ENCODE assay signal across 9 mouse cellular contexts in the genomic region with DNA sequence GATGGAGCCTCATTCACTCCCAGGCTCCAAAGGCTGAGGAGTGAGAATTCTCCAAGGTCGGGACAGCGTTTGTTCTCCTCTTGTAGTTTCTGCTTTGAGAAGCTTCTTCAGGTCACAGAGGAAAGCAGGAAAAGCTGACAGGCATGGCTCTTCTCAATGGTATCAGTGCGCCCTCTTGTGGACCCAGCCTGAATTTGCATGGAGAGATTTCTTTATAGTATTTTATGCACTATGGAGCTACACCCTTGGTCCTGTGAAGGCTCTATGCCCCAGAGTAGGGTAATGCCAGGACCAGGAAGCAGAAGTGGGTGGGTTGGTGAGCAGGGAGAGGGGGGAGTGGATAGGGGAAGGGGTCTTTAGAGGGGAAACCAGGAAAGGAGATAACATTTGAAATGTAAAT. TPM values are rescaled to one million over a fixed set of nuclear protein-coding genes. Genes with fewer than 3 reads are reported as not detected.
DNase-seq lines count a peak whose midpoint lies in the region; ATAC-seq and TF ChIP-seq lines count a peak whose summit lies in the region.
"Had no signal": no experiment of that assay in that cellular context is flagged by ENCODE, and none has a peak within 500 bp of the region (broad histone marks: within the 10 kb centered on the region; RNA-seq: fewer than 3 reads in every experiment).

No protein-coding gene starts in this region.

- peak; percentile 50 to 65 (median 62) for TF ChIP-seq CTCF in MEL (IDR thresholded peaks at IDR 0.05 in 2 of 3, conservative IDR thresholded peaks at IDR 0.05 in 1 of 3; ENCODE audit: control insufficient read depth in 1 of 3, insufficient read depth in 1 of 3, low read depth in 2 of 3, low read length in 3 of 3, poor library complexity in 1 of 3, severe bottlenecking in 1 of 3)

- no peaks in the 10 kb centered on the region for H3K4me1 ChIP-seq in MEL (ENCODE audit: control insufficient read depth in 1 of 2, insufficient read depth in 2 of 2, low read length in 2 of 2)
- no peaks in the 10 kb centered on the region for H3K4me1 ChIP-seq in heart, embryonic 13.5 days
- H3K4me1 ChIP-seq: hindbrain, embryonic 15.5 days; stomach, embryonic 15.5 days had no signal

- no peaks in the 10 kb centered on the region for H3K79me2 ChIP-seq in MEL (ENCODE audit: control insufficient read depth, insufficient read depth, low read length, poor library complexity)

- H3K4me3 ChIP-seq in MEL (ENCODE audit: control insufficient read depth in 1 of 2, insufficient read depth in 1 of 2, low read depth in 2 of 2, low read length in 2 of 2): no peak overlapping the region
- no peak overlapping the region for H3K4me3 ChIP-seq in heart, embryonic 13.5 days
- H3K4me3 ChIP-seq: hindbrain, embryonic 15.5 days; stomach, embryonic 15.5 days had no signal

- no peaks in the 10 kb centered on the region for H3K9me3 ChIP-seq in MEL (replicated peaks; ENCODE audit: insufficient read depth, low read length)
- no peaks in the 10 kb centered on the region for H3K9me3 ChIP-seq in heart, embryonic 13.5 days
- H3K9me3 ChIP-seq: hindbrain, embryonic 15.5 days; stomach, embryonic 15.5 days had no signal

- no peak for TF ChIP-seq EP300 in MEL (IDR thresholded peaks at IDR 0.05; ENCODE audit: low read depth in 1 of 2, low read length in 2 of 2)

- no peaks in the 10 kb centered on the region for H3K36me3 ChIP-seq in MEL (ENCODE audit: control insufficient read depth in 1 of 2, insufficient read depth in 2 of 2, low read length in 2 of 2)
- H3K36me3 ChIP-seq in heart, embryonic 13.5 days: no peaks in the 10 kb centered on the region
- H3K36me3 ChIP-seq: hindbrain, embryonic 15.5 days; stomach, embryonic 15.5 days had no signal

- H3K27me3 ChIP-seq in MEL (ENCODE audit: control insufficient read depth in 1 of 2, insufficient read depth in 2 of 2, low read length in 2 of 2): no peaks in the 10 kb centered on the region
- H3K27me3 ChIP-seq in heart, embryonic 13.5 days (replicated peaks): no peaks in the 10 kb centered on the region
- H3K27me3 ChIP-seq: hindbrain, embryonic 15.5 days; stomach, embryonic 15.5 days had no signal

- no peak for ATAC-seq in heart, embryonic 13.5 days (ENCODE audit: extremely low read depth, insufficient number of reproducible peaks, low FRiP score, low TSS enrichment)

- peak; percentile 41 for DNase-seq in MEL (ENCODE audit: low read depth, low spot score)
- peak; percentile 58 for DNase-seq in adrenal gland, adult 2 months
- peak; percentile 91 for DNase-seq in embryo, embryonic 10.5 days (ENCODE audit: low spot score)
- peak; percentile 69 for DNase-seq in layer of hippocampus, adult 9-10 months (ENCODE audit: low spot score)
- DNase-seq in lung, postnatal 14 days: peak; percentile 72
- DNase-seq in right cerebral cortex, postnatal 4 days: peak; percentile 78

- WGBS in heart, embryonic 13.5 days: 6% methylated on average over 3 of the region's 3 CpGs

- H3K9ac ChIP-seq in MEL (ENCODE audit: control insufficient read depth, low read depth, low read length, poor library complexity, severe bottlenecking): no peak overlapping the region
- 0 out of 2 replicates have a peak overlapping the region, but pooled peaks have one; percentile 47 for H3K9ac ChIP-seq in heart, embryonic 13.5 days
- H3K9ac ChIP-seq: hindbrain, embryonic 15.5 days; stomach, embryonic 15.5 days had no signal

- H3K27ac ChIP-seq in MEL (ENCODE audit: control insufficient read depth, low read depth, low read length): no peak overlapping the region
- no peak overlapping the region for H3K27ac ChIP-seq in heart, embryonic 13.5 days (replicated peaks)
- H3K27ac ChIP-seq: hindbrain, embryonic 15.5 days; stomach, embryonic 15.5 days had no signal

- peak; percentile 56 for TF ChIP-seq RAD21 in MEL (IDR thresholded peaks at IDR 0.05; ENCODE audit: low read depth, low read length)

- TF ChIP-seq POLR2A in MEL (IDR thresholded peaks at IDR 0.05; ENCODE audit: control insufficient read depth in 1 of 2, insufficient read depth in 1 of 2, low read depth in 1 of 2, low read length in 2 of 2, poor library complexity in 1 of 2): no peak

- H3K4me2 ChIP-seq in heart, embryonic 13.5 days: no peak overlapping the region
- H3K4me2 ChIP-seq: hindbrain, embryonic 15.5 days; stomach, embryonic 15.5 days had no signal

TF ChIP-seq in MEL, 35 proteins besides CTCF, POLR2A, EP300 and RAD21:
- no peak for TF ChIP-seq TAL1 (IDR thresholded peaks at IDR 0.05; ENCODE audit: low read length)
- 0 out of 2 replicates have a peak, but pooled peaks have one; percentile 37 for TF ChIP-seq ZC3H11A (IDR thresholded peaks at IDR 0.05; ENCODE audit: low read depth, low read length)
- no peak for TF ChIP-seq JUND (IDR thresholded peaks at IDR 0.05; ENCODE audit: low read depth, low read length)
- TF ChIP-seq SMC3 (IDR thresholded peaks at IDR 0.05; ENCODE audit: low read depth, low read length): peak; percentile 62
- TF ChIP-seq MEF2A (IDR thresholded peaks at IDR 0.05; ENCODE audit: extremely low read depth, insufficient replicate concordance, low read depth, low read length, poor library complexity, severe bottlenecking): no peak
- TF ChIP-seq MAZ (IDR thresholded peaks at IDR 0.05; ENCODE audit: low read depth, low read length): no peak
- TF ChIP-seq TCF12 (IDR thresholded peaks at IDR 0.05; ENCODE audit: low read depth, low read length): no peak
- TF ChIP-seq MYC (IDR thresholded peaks at IDR 0.05; ENCODE audit: low read depth, low read length): no peak
- TF ChIP-seq TBP (IDR thresholded peaks at IDR 0.05; ENCODE audit: low read depth, low read length): no peak
- TF ChIP-seq MAFK (IDR thresholded peaks at IDR 0.05; ENCODE audit: borderline replicate concordance, low read depth, low read length): no peak
- no peak for TF ChIP-seq UBTF (IDR thresholded peaks at IDR 0.05; ENCODE audit: borderline replicate concordance, insufficient read depth, low read depth, low read length)

RNA-seq across cellular contexts. Expression of a gene that starts 51.1 kb away (rescaled TPM):
- total RNA-seq in MEL (2012; rRNA removed): not detected in 2 replicates
- polyA plus RNA-seq in MEL (2012; ENCODE audit: insufficient read depth in 1 of 2, insufficient read length in 2 of 2, low read depth in 1 of 2, low replicate concordance in 2 of 2, missing spikeins in 1 of 2): not detected
- total RNA-seq in adrenal gland, adult 2 months (2021): not detected
- not detected in 2 replicates for polyA plus RNA-seq in adrenal gland, adult 2 months (2012; rRNA removed)
- not detected in 2 replicates for polyA plus RNA-seq in heart, embryonic 13.5 days (2015; fragmentation: Nextera tagmentation; extraction: Ambion mirVana)
- polyA plus RNA-seq: hindbrain, embryonic 15.5 days; stomach, embryonic 15.5 days had no signal

Comparison
In these comparisons a context has a peak if more than half of its experiments do, and no peak if none do; other contexts are left out.
1. DNase-seq: peak in every context shown above with its lines; median percentile 91 in embryo, embryonic 10.5 days; 78 in right cerebral cortex, postnatal 4 days; 72 in lung, postnatal 14 days; 69 in layer of hippocampus, adult 9-10 months; 58 in adrenal gland, adult 2 months; 41 in MEL.